In genomic region chr2:71211591-71212359, GRCm38 (mm10) we compare ENCODE assay signal across 8 mouse cellular contexts. TPM values are rescaled to one million over a fixed set of nuclear protein-coding genes. Genes with fewer than 3 reads are reported as not detected.
DNase-seq lines count a peak whose midpoint lies in the region; ATAC-seq and TF ChIP-seq lines count a peak whose summit lies in the region.

TSS of gene Dync1i2 (plus strand) at chr2:71211706.

- WGBS in kidney, embryonic 14.5 days = under 1% methylated on average over 57 of the region's 57 CpGs
- WGBS in limb, embryonic 15.5 days = under 1% methylated on average over 57 of the region's 57 CpGs

- TF ChIP-seq POLR2A in bone marrow macrophage, adult 2 months (IDR thresholded peaks at IDR 0.05; ENCODE audit: borderline replicate concordance, low read depth, low read length) = no peak
- TF ChIP-seq POLR2A in embryonic fibroblast, embryonic 13.5 days (IDR thresholded peaks at IDR 0.05; ENCODE audit: low read depth, low read length) = peak; percentile 48

- TF ChIP-seq CTCF in bone marrow macrophage, adult 2 months (IDR thresholded peaks at IDR 0.05; ENCODE audit: low read depth, low read length) = no peak
- no peak for TF ChIP-seq CTCF in embryonic fibroblast, embryonic 13.5 days (IDR thresholded peaks at IDR 0.05; ENCODE audit: borderline replicate concordance, insufficient read depth, low read length)

- H3K4me1 ChIP-seq in bone marrow macrophage, adult 2 months (ENCODE audit: control insufficient read depth, insufficient read depth, low read length) = peaks cover 24% of the 10 kb centered on the region
- H3K4me1 ChIP-seq in embryonic fibroblast, embryonic 13.5 days (ENCODE audit: control insufficient read depth, insufficient read depth, low read length) = no peaks in the 10 kb centered on the region
- peaks cover 9% of the 10 kb centered on the region for H3K4me1 ChIP-seq in kidney, embryonic 14.5 days (ENCODE audit: control insufficient read depth, insufficient read depth, low read length)
- H3K4me1 ChIP-seq in limb, embryonic 15.5 days = peaks cover 6% of the 10 kb centered on the region

- H3K36me3 ChIP-seq in kidney, embryonic 14.5 days (ENCODE audit: control insufficient read depth, insufficient read depth, low read length) = peaks cover 9% of the 10 kb centered on the region
- H3K36me3 ChIP-seq in limb, embryonic 15.5 days = peaks cover 17% of the 10 kb centered on the region

- peak within 1 kb of the TSS; percentile 68 for H3K4me2 ChIP-seq in kidney, embryonic 14.5 days (replicated peaks; ENCODE audit: low read depth, low read length)
- H3K4me2 ChIP-seq in limb, embryonic 15.5 days = peak within 1 kb of the TSS; percentile 45

- H3K9me3 ChIP-seq in kidney, embryonic 14.5 days (ENCODE audit: control insufficient read depth, low read length) = no peaks in the 10 kb centered on the region
- H3K9me3 ChIP-seq in limb, embryonic 15.5 days = no peaks in the 10 kb centered on the region

- peak within 1 kb of the TSS; percentile 90 for H3K4me3 ChIP-seq in bone marrow macrophage, adult 2 months (ENCODE audit: insufficient read depth, low read length)
- H3K4me3 ChIP-seq in embryonic fibroblast, embryonic 13.5 days (ENCODE audit: insufficient read depth, low read length) = peak within 1 kb of the TSS; percentile 88
- H3K4me3 ChIP-seq in kidney, embryonic 14.5 days (ENCODE audit: low read length) = peak within 1 kb of the TSS; percentile 86
- H3K4me3 ChIP-seq in limb, embryonic 15.5 days = peak within 1 kb of the TSS; percentile 97

- H3K27ac ChIP-seq in bone marrow macrophage, adult 2 months (ENCODE audit: insufficient read depth, low read depth, low read length) = peak within 1 kb of the TSS; percentile 50
- peak within 1 kb of the TSS; percentile 32 for H3K27ac ChIP-seq in embryonic fibroblast, embryonic 13.5 days (ENCODE audit: insufficient read depth, low read length)
- H3K27ac ChIP-seq in kidney, embryonic 14.5 days (ENCODE audit: low read depth, low read length) = peak within 1 kb of the TSS; percentile 48
- peak within 1 kb of the TSS; percentile 92 for H3K27ac ChIP-seq in limb, embryonic 15.5 days

- H3K27me3 ChIP-seq in kidney, embryonic 14.5 days (ENCODE audit: control insufficient read depth, insufficient read depth, low read length) = no peaks in the 10 kb centered on the region
- H3K27me3 ChIP-seq in limb, embryonic 15.5 days = no peaks in the 10 kb centered on the region

- peak within 1 kb of the TSS; percentile 86 for H3K9ac ChIP-seq in kidney, embryonic 14.5 days (ENCODE audit: low read depth, low read length)
- H3K9ac ChIP-seq in limb, embryonic 15.5 days = peak within 1 kb of the TSS; percentile 94

- ATAC-seq in kidney, embryonic 14.5 days (ENCODE audit: low FRiP score, low TSS enrichment) = peak; percentile 100
- ATAC-seq in limb, embryonic 15.5 days (ENCODE audit: insufficient number of reproducible peaks, low FRiP score, low TSS enrichment, low read depth) = peak; percentile 99

- peak; percentile 95 for DNase-seq in A20 (ENCODE audit: low read depth, low spot score)
- peak; percentile 94 for DNase-seq in heart, adult 9 months (ENCODE audit: low spot score in 2 of 2)
- peak; percentile 80 to 82 for DNase-seq in monocyte, adult 2 months (ENCODE audit: low read depth in 1 of 2, low spot score in 2 of 2)
- DNase-seq in spleen, postnatal 36 days (ENCODE audit: low spot score in 2 of 2) = peak; percentile 93

RNA-seq across cellular contexts. Expression of gene Dync1i2, which starts in this region (rescaled TPM):
- 144 and 146 TPM in 2 replicates for polyA plus RNA-seq in bone marrow macrophage, adult 2 months (2012; ENCODE audit: insufficient read depth, insufficient read length, missing spikeins)
- polyA plus RNA-seq in embryonic fibroblast, embryonic 13.5 days (2011; ENCODE audit: insufficient read length, low read depth, missing spikeins) = 168 and 174 TPM in 2 replicates
- polyA plus RNA-seq in kidney, embryonic 14.5 days (2014; fragmentation: Nextera tagmentation; extraction: Ambion mirVana) = 76.3 and 96.4 TPM in 2 replicates
- polyA plus RNA-seq in limb, embryonic 15.5 days (2015; fragmentation: Nextera tagmentation; extraction: Ambion mirVana) = 81.3 and 81.6 TPM in 2 replicates

Comparison
In these comparisons a context has a peak if more than half of its experiments do, and no peak if none do; other contexts are left out.
1. Peak in every context shown above with its lines: DNase-seq, ATAC-seq, H3K4me3 ChIP-seq and H3K27ac ChIP-seq.
2. H3K27ac ChIP-seq: peak in every context shown above with its lines; median percentile 92 in limb, embryonic 15.5 days; 50 in bone marrow macrophage, adult 2 months; 48 in kidney, embryonic 14.5 days; 32 in embryonic fibroblast, embryonic 13.5 days.